Mouse (Mus musculus): ENCODE results near the gene Prkcb. TPM values are rescaled to one million over a fixed set of nuclear protein-coding genes. Genes with fewer than 3 reads are reported as not detected.

Prkcb gene
- polyA plus RNA-seq, 1 experiment from 2014 or later: 29.4 TPM

DNA sequence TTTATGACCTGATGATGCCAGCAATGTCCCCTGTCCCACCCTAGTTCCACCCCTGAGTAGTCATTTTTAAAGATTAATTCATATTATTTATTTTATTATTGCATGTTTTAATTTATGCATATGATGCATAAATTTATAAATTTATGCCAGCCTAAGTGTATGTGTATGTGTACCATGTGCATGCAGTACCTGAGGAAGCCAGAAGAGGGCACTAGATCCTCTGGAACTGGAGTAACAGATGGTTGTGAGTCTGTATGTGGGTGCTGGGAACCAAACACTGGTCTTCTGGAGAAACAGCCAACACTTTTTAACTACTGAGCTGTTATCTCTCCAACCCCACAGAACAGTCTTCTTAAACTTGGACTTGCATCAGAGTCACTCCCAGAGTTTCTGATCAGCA is 186.5 kb downstream of the Prkcb start:
- no peaks in the 10 kb centered on the region for H3K36me3 ChIP-seq (ENCODE audit: control insufficient read depth, insufficient read depth, low read length)
- no peak overlapping the region for H3K4me3 ChIP-seq (ENCODE audit: low read depth, low read length)
- H3K27ac ChIP-seq (ENCODE audit: low read depth, low read length): no peak overlapping the region
- H3K4me1 ChIP-seq (ENCODE audit: control insufficient read depth, insufficient read depth, low read length): peaks cover 16% of the 10 kb centered on the region
- H3K9me3 ChIP-seq (replicated peaks; ENCODE audit: control insufficient read depth, low read length): 0 out of 2 replicates have a peak, but pooled peaks cover 3% of the 10 kb centered on the region
- H3K9ac ChIP-seq (ENCODE audit: low read length): no peak overlapping the region
- ATAC-seq (no peak), DNase-seq (ENCODE audit: low spot score) (no peak)
- H3K27me3 ChIP-seq (replicated peaks; ENCODE audit: control insufficient read depth, insufficient read depth, low read length): no peaks in the 10 kb centered on the region
- no peak overlapping the region for H3K4me2 ChIP-seq (ENCODE audit: low read length)

DNA sequence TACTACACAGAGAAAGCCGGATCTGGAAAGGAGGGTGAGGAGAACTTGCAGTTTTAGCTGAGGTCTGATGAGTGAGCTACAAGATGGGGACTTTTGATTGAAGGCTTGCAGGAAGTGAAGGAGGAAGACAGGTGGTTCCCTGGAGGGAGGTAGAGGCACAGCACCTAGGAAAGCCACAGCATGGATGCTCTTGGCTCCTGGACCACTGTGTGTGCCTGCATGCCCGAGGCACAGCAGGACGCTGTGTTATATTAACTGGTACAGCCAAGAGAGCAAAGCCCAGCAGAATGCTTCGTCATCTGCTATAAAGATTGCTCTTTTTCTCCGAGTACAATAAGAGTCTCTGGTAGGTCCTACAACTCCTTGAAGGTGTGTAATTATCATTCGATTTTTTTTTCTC is 188.1 kb downstream of the Prkcb start:
- H3K9ac ChIP-seq (ENCODE audit: low read length): no peak overlapping the region
- no peak overlapping the region for H3K27ac ChIP-seq (ENCODE audit: low read depth, low read length)
- H3K4me3 ChIP-seq (ENCODE audit: low read depth, low read length): no peak overlapping the region
- peaks cover 16% of the 10 kb centered on the region for H3K4me1 ChIP-seq (ENCODE audit: control insufficient read depth, insufficient read depth, low read length)
- 54% methylated on average over 6 of the region's 6 CpGs for WGBS
- H3K27me3 ChIP-seq (replicated peaks; ENCODE audit: control insufficient read depth, insufficient read depth, low read length): no peaks in the 10 kb centered on the region
- H3K9me3 ChIP-seq (replicated peaks; ENCODE audit: control insufficient read depth, low read length): 0 out of 2 replicates have a peak, but pooled peaks cover 3% of the 10 kb centered on the region
- no peaks in the 10 kb centered on the region for H3K36me3 ChIP-seq (ENCODE audit: control insufficient read depth, insufficient read depth, low read length)
- peak; percentile 17 for DNase-seq (ENCODE audit: low spot score)
- ATAC-seq: no peak
- H3K4me2 ChIP-seq (ENCODE audit: low read length): no peak overlapping the region

DNA sequence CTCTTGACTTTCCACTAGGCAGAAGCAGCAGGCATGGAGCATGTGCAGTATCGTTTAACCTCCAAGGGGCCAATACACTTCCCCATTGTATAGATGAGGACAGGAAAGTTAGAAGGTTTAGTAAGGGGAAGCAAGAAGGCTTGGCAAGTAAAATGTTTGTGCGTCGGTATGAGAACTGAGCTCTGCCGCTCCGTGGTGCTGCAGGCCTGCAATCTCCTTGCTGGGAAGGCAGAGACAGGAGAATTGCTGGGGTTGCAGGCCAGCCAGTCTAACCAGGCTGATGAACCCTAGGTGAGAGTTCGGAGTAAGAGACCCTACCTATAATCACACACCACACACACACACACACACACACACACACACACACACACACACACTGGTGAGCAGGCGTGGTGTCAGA is 188.6 kb downstream of the Prkcb start:
- H3K9me3 ChIP-seq (replicated peaks; ENCODE audit: control insufficient read depth, low read length): 0 out of 2 replicates have a peak, but pooled peaks cover 3% of the 10 kb centered on the region
- H3K9ac ChIP-seq (ENCODE audit: low read length): no peak overlapping the region
- H3K4me3 ChIP-seq (ENCODE audit: low read depth, low read length): no peak overlapping the region
- H3K27me3 ChIP-seq (replicated peaks; ENCODE audit: control insufficient read depth, insufficient read depth, low read length): no peaks in the 10 kb centered on the region
- DNase-seq (ENCODE audit: low spot score) (peak; percentile 42), ATAC-seq (peak; percentile 26)
- H3K27ac ChIP-seq (ENCODE audit: low read depth, low read length): peak overlapping the region; percentile 82
- H3K36me3 ChIP-seq (ENCODE audit: control insufficient read depth, insufficient read depth, low read length): no peaks in the 10 kb centered on the region
- WGBS: 34% methylated on average over 7 of the region's 7 CpGs
- no peak overlapping the region for H3K4me2 ChIP-seq (ENCODE audit: low read length)
- peaks cover 16% of the 10 kb centered on the region for H3K4me1 ChIP-seq (ENCODE audit: control insufficient read depth, insufficient read depth, low read length)

DNA sequence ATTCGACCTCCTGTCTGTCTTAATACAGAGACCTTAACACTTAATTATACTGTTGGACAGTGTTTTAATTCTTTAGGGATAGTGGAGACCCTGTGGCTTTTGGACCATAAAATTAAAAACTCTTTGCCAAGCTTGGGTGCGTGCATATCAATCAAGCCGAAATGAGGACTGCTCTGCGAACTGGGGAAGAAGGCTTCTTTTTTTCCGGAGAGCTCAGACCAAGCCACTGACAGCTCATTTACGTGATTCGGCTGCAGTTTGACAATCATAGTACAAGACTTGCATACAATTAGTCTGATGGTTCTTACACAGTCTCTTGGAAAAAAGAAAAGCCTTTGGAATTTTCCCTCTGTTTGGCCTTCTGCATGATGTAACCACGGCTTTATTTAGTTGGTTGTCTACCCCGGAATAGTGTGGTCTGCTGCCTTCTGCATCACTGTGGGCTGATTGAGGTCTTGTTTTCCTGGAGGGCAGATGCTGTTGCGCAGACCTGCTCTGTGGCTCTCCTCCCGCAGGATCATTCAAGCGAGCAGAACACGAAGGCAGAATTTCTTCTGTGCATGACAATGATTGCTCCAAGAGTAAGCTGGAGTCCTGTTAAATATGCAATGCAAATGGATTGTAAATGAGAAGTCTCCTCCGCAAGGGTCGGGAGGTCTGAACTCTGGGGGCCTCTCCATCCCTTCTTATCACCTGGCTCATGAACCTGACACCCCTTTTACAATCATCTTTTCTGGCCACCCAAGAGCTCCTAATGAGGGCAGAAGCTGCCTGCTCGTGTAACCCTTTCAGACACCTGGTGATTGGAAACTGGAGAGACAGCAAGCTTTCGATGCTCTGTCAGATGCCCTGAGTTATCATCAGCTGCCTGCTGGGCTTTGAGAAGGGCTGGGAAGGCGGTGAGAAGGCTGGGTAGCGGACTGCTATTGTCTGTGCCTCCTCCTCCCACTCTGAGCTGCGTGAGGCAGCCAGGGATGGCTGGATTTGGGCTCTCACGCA is 189.3 kb downstream of the Prkcb start:
- 3% methylated on average over 21 of the region's 21 CpGs for WGBS
- Histone ChIP-seq H3K27me3 (replicated peaks; ENCODE audit: control insufficient read depth, insufficient read depth, low read length) (no peaks in the 10 kb centered on the region), H3K4me1 (ENCODE audit: control insufficient read depth, insufficient read depth, low read length) (peaks cover 16% of the 10 kb centered on the region), H3K4me3 (ENCODE audit: low read depth, low read length) (no peak overlapping the region), H3K27ac (ENCODE audit: low read depth, low read length) (peak overlapping the region; percentile 82), H3K36me3 (ENCODE audit: control insufficient read depth, insufficient read depth, low read length) (no peaks in the 10 kb centered on the region), H3K9me3 (replicated peaks; ENCODE audit: control insufficient read depth, low read length) (0 out of 2 replicates have a peak, but pooled peaks cover 3% of the 10 kb centered on the region), H3K4me2 (ENCODE audit: low read length) (peak overlapping the region; percentile 18), H3K9ac (ENCODE audit: low read length) (peak overlapping the region; percentile 33; the same call in 1 of the 2 replicates)
- peak; percentile 85 for DNase-seq (ENCODE audit: low spot score)
- peak; percentile 91 for ATAC-seq

DNA sequence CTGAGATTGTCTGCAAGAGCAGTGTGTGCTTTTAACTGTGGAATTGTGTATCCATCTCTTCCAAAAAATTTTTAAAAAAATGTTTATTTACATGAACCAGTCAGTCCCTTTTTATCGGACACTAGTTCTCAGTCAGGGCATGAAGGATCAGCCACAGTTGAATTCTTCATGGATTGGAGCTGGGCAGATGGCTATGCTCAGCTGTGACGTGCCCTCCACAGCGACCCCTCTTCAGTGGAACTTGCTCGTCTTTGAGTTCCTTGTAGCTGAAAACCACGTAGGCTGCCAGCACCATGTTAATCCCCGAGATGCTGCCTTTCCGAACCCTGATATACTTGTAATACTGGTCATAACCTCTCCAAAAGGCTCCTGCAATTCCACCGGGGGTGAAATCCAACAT is 195.4 kb downstream of the Prkcb start:
- 92% methylated on average over 8 of the region's 8 CpGs for WGBS
- no peak overlapping the region for H3K9ac ChIP-seq (ENCODE audit: low read length)
- no peaks in the 10 kb centered on the region for H3K27me3 ChIP-seq (replicated peaks; ENCODE audit: control insufficient read depth, insufficient read depth, low read length)
- no peak overlapping the region for H3K27ac ChIP-seq (ENCODE audit: low read depth, low read length)
- no peak overlapping the region for H3K4me3 ChIP-seq (ENCODE audit: low read depth, low read length)
- no peak overlapping the region for H3K4me2 ChIP-seq (ENCODE audit: low read length)
- ATAC-seq (no peak), DNase-seq (ENCODE audit: low spot score) (no peak)
- H3K9me3 ChIP-seq (replicated peaks; ENCODE audit: control insufficient read depth, low read length): no peaks in the 10 kb centered on the region
- peaks cover 9% of the 10 kb centered on the region for H3K4me1 ChIP-seq (ENCODE audit: control insufficient read depth, insufficient read depth, low read length)
- H3K36me3 ChIP-seq (ENCODE audit: control insufficient read depth, insufficient read depth, low read length): no peaks in the 10 kb centered on the region

DNA sequence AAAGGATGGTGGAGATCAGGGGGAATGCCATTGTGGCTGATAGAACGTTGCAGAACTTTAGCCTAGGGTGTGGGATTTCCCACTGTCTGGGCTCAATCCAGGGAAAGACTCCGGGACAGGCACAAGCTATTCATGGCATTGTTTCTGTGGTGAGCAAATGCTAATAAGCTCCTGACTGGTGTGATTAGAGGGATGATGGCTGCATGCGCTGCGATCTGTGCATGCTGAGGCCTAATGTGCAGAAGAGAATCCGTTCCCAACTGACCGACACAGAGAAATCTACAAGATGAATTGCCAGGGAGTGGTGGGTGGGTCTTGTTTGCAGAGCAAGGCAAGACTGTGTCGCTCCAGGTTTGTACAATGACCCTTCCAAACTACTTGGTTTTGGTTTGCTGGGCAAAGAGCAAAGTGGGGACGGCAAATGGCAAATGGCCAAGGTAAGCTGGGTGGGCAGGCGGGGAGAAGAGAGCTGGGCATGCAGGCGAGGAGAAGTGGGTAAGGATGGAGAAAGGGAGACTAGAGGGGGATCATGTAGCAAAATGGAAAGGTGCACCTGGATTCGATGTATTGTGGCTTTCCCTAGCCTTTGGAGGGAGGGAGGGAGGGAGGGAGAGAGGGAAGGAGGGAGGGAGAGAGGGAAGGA is 199.5 kb downstream of the Prkcb start:
- Histone ChIP-seq H3K4me1 (ENCODE audit: control insufficient read depth, insufficient read depth, low read length) (peaks cover 6% of the 10 kb centered on the region; the same call in 1 of the 2 replicates), H3K4me2 (ENCODE audit: low read length) (no peak overlapping the region), H3K27me3 (replicated peaks; ENCODE audit: control insufficient read depth, insufficient read depth, low read length) (no peaks in the 10 kb centered on the region), H3K9me3 (replicated peaks; ENCODE audit: control insufficient read depth, low read length) (no peaks in the 10 kb centered on the region), H3K36me3 (ENCODE audit: control insufficient read depth, insufficient read depth, low read length) (no peaks in the 10 kb centered on the region), H3K27ac (ENCODE audit: low read depth, low read length) (peak overlapping the region; percentile 44; the same call in 1 of the 2 replicates), H3K4me3 (ENCODE audit: low read depth, low read length) (no peak overlapping the region), H3K9ac (ENCODE audit: low read length) (0 out of 2 replicates have a peak overlapping the region, but pooled peaks have one; percentile 2)
- DNase-seq (ENCODE audit: low spot score): peak; percentile 67
- WGBS: 10% methylated on average over 11 of the region's 11 CpGs
- ATAC-seq: peak; percentile 79; the same call in 1 of the 2 replicates

DNA sequence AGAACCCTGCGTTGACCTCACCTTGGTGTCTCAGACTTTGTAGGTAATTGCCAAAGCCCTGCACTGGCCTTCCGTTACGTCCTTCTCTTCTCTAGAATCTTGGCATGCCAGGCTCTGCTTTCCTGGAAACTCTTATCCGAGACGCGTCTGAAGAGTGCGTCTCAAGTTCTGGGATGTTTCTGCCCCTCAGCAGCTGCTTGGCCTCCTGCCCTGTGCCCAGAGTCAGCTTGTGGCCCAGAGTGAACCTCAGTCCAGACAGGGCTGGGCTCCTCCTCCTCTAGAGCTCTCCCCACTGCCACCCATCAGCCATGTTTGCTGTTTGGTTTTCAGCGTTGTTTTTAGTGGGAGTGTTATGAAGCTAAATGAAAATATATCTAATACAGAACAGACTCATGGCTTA is 203.5 kb downstream of the Prkcb start:
- H3K27me3 ChIP-seq (replicated peaks; ENCODE audit: control insufficient read depth, insufficient read depth, low read length): no peaks in the 10 kb centered on the region
- H3K27ac ChIP-seq (ENCODE audit: low read depth, low read length): no peak overlapping the region
- whole genome bisulfite sequencing: 88% methylated on average over 8 of the region's 8 CpGs
- ATAC-seq (no peak), DNase-seq (ENCODE audit: low spot score) (no peak)
- peaks cover 6% of the 10 kb centered on the region; the same call in 1 of the 2 replicates for H3K4me1 ChIP-seq (ENCODE audit: control insufficient read depth, insufficient read depth, low read length)
- no peak overlapping the region for H3K4me3 ChIP-seq (ENCODE audit: low read depth, low read length)
- no peak overlapping the region for H3K9ac ChIP-seq (ENCODE audit: low read length)
- no peak overlapping the region for H3K4me2 ChIP-seq (ENCODE audit: low read length)
- no peaks in the 10 kb centered on the region for H3K9me3 ChIP-seq (replicated peaks; ENCODE audit: control insufficient read depth, low read length)
- no peaks in the 10 kb centered on the region for H3K36me3 ChIP-seq (ENCODE audit: control insufficient read depth, insufficient read depth, low read length)

DNA sequence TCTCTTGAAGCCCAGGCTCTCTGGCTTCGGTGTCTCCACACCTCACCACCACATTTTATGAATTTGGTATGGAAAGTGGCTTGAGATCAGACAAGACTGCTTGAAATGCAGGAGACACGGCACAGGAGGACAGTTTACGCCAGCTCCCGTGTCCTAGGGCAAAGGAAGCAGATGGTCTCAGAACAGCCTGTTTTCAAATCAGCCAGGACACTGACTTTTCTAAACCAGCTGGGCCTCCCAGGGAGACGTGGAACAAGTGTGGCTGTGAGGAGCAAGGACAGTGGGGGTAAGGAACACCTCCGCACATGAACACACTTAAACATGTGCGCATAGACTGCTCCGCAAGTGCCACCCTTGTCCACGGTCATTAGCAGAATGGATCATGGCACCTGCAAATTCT is 204.4 kb downstream of the Prkcb start:
- no peaks in the 10 kb centered on the region for H3K27me3 ChIP-seq (replicated peaks; ENCODE audit: control insufficient read depth, insufficient read depth, low read length)
- 84% methylated on average over 9 of the region's 9 CpGs for WGBS
- no peak overlapping the region for H3K4me3 ChIP-seq (ENCODE audit: low read depth, low read length)
- DNase-seq (ENCODE audit: low spot score) (no peak), ATAC-seq (no peak)
- peaks cover under 1% of the 10 kb centered on the region; the same call in 1 of the 2 replicates for H3K4me1 ChIP-seq (ENCODE audit: control insufficient read depth, insufficient read depth, low read length)
- no peak overlapping the region for H3K27ac ChIP-seq (ENCODE audit: low read depth, low read length)
- H3K36me3 ChIP-seq (ENCODE audit: control insufficient read depth, insufficient read depth, low read length): no peaks in the 10 kb centered on the region
- H3K9ac ChIP-seq (ENCODE audit: low read length): no peak overlapping the region
- no peaks in the 10 kb centered on the region for H3K9me3 ChIP-seq (replicated peaks; ENCODE audit: control insufficient read depth, low read length)
- H3K4me2 ChIP-seq (ENCODE audit: low read length): no peak overlapping the region

Data from forebrain, embryonic 14.5 days (tissue).